Mouse (Mus musculus) yolk sac, embryonic 10.5 days (tissue): Measurements from ENCODE around the gene Cacnb1.
A peak's percentile ranks its signal among the peaks of the same experiment; 100 is the strongest.

Experiments
- DNase-seq: peaks from one replicate; pipeline ENCODE4 v3.0.0-alpha.2; 2017; ENCODE audit warnings: low spot score

Gene Cacnb1

DNA sequence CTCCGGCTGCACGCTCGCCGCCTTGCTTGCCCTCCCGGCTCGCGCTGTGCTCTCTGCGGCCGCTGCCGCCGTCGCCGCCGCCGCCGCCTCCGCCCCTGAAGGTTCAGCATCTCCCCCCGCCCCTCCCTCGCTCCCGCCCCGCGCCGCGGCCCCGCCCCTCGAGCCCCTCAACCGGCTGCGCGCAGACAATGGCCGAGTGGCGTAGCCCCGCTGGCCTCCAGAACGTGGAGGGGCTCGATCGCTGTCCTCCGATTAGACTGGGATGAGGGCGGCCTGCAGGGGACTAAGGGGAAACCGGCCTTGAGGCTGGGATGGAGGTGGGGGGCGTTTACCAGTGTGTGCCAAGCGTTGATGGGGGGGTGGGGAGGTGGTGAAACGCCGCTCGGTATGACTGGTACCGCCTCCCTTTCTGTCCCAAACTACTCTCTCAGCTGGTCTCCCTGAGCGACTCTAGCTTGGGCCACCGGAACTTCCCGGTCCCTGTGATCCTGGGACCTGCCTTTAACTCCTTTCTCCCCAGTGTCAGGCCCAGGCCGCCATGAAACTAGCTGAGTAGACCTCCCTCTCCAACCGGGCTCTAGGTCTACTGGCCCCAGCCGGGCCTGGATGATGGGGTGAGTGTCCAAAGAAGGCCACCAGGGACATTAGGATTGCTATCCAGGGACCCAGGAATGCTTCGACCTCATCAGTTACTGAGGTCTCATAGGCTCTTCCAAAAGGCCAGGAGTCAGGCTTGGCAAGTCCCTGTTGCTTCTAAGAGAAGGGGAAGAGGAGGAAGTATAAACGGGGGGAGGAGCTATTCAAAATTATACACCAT lies at the start of gene Cacnb1:
TSS of gene Cacnb1 (minus strand) at position 480 of the 817 bp plus-strand sequence.
- DNase-seq = peak; percentile 79

DNA sequence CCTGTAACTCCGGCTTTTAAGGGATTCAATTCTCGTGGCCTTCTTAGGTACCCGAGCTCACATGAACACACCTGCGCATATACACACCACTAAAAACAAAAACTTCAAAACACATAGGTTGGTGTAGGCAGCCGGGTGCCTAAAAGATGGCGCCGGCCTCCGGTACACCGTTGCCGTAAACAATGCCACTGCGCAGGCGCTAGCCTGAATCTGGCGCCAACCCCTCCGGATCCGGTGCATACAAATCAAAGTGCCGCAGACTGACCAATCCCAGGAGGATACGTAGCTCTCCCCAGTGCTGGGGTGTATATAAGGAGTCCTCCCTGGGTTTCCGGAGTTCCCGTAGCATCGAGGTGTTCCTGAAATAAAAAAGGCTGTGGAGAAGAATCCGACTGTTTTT lies 44.4 kb upstream of the Cacnb1 start:
- peak; percentile 88 for DNase-seq

DNA sequence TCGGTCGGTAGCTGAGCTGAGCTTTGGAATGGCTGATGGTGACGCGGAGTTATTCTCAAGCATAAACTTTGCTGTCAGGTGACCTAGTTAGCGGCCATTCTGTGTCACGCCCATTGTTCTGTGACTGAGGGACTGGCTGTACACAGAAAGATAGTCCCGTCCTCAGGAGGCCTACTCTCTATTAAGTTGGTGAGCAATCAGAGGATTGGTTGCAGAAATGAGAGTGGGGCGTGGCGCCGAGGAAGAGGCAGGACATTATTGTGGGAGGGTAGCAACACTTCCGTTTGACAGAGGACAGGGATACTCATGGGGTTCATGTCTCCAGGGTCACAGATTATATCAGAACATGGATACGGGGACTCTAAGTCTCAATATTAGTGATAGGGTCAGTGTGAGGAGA lies 43.4 kb upstream of the Cacnb1 start:
- peak; percentile 65 for DNase-seq

DNA sequence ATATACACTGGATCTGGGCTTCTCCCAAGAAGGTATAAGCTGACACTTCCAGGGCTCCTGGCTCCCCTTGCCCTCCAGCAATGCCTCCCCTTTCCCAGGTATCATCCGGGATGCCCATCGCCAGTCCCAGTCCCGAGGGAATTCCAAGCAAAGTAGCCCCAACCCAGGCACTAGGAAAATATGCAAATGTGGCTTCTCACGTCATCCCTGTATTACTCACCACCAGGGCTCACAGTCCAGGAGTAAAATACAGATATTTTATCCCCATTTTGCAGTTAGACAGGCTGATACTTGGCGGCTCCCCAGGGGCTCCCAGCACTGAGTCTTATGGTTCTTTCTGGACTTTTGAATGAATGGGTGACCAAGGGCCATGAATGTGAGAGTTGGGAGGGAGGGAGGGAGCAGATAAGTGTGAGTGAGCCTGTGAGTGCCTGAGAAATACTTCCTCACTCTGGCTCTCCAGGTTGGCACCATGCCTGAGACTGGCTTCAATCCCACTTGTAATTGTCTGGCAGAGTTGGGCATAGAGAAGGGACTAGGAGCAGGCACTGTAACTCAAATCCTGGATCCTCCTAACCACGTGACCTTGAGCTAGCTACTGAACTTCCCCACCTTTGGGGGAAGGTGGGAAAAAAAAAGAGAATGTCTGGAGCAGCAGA lies 39.2 kb upstream of the Cacnb1 start:
- DNase-seq = no peak

- DNase-seq = no peak
These were observed 38.6 kb upstream of the Cacnb1 start for GRCm38 (mm10) chr11:98061441-98061840.

DNA sequence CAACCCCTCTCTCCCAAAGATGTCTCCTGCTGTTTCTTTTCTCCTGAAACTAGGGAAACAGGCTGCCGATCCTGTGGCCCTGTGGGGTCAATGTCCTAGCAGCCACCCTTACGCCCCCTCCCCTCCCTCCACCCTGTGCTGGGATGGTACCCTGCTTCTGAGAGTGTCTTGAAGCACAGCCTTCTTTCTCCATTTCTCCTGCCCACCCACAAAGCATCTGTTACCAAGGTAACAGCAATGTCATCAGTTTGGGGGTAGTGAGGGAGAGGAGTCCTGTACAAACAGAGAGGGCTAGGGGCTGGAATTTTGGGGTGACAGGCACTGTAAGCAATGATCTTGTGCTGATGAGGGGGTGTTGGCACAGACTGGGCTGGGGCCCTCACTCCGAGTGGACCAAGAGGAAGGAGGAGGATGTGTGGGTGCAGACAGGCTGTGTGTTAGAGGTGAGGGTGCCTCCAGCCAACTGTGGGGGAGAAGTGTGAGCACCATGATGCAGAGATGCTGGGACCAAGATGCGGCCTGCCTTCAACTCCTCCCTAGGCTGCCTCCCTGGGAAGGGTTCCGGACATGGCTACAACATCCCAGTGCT lies 37.4 kb upstream of the Cacnb1 start:
- DNase-seq = no peak

GRCm38 (mm10) chr11:98059662-98060061 lies 36.8 kb upstream of the Cacnb1 start:
- no peak for DNase-seq

GRCm38 (mm10) chr11:98057998-98058397 lies 35.2 kb upstream of the Cacnb1 start:
- no peak for DNase-seq

GRCm38 (mm10) chr11:98057466-98057865 lies 34.6 kb upstream of the Cacnb1 start:
- no peak for DNase-seq

- peak; percentile 88 for DNase-seq
These were observed 30.4 kb upstream of the Cacnb1 start, which contains the start of gene Stac2 for GRCm38 (mm10) chr11:98052989-98053834. Stac2 (minus strand) TSS chr11:98053462.

GRCm38 (mm10) chr11:98052129-98052988 lies 29.5 kb upstream of the Cacnb1 start:
- no peak for DNase-seq

GRCm38 (mm10) chr11:98051611-98052128 lies 28.8 kb upstream of the Cacnb1 start:
- DNase-seq = no peak

DNA sequence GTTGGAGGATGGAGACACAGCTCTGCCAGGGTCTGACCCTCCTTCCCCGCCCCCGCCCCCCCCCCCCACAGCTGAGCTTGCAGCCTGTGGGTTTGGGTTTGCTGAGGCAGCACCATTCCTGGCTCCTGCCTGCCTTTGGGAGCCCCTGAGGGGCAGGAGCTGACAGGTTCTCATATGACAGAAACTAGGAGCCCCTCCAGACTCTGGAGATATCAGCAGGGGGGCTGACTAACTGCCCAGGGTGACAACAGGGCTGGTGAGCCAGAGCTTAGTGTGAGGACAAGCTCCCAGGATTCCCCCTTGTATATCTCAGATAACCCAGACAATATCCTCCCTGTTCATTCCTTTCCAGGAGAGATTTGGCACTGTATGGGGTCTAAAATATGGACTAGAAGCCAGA lies 28.1 kb upstream of the Cacnb1 start:
- no peak for DNase-seq

DNA sequence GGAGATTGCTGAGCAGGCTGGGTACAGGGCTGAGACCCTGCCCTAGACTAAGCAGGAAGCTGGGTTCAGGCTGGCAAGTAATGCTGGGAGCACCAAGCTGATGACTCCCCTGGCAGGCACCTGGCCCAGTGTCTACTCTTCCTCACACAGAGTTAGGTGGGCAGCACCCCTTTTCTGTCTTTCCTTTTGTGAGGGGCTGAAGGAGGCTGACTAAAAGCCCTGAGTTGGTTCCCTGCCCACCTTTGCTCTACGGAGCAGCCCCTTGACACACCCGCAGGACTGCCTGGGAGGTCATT lies 27.6 kb upstream of the Cacnb1 start:
- no peak for DNase-seq

- no peak for DNase-seq
These were observed 27.1 kb upstream of the Cacnb1 start for GRCm38 (mm10) chr11:98049672-98050519.

DNA sequence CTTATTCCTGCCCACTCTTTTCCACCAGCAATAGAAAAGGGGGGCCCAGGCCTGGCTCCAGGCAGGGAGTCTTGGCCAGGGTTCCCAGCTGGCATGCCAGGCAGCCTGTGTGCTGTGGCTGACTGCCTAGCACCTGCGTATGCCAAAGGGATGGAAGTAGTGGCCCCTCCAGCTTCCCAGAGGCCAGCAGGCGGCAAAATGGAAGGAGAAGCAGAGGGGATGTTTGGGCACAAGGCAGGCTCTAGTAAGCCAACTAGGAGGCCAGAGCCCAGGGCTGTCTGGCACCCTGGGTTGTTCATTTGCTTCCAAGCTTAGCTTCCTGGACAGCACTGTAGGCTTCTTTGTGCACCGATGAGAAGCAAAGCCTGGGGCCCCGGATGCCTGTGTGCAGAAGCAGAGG lies 24.9 kb upstream of the Cacnb1 start:
- DNase-seq = no peak

DNA sequence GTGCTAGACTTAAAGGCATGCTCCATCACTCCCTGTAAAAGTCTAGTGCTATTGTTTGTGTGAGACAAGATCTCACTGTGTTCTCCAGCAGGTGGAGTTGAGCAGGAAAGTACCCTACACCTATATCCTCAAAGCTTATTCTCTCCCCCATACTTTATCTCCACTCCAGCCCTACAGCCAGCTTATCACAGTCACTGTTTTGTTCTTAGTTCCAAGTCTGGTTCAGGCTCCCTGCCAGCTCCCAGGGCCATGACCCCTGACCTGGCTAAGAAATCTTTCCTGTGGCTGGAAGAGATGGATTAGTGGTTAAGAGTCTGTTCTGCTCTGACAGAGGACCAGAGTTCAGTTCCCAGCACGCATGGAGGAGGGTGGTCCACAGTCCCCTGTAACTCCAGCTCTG lies 23.6 kb upstream of the Cacnb1 start:
- DNase-seq = no peak

GRCm38 (mm10) chr11:98045596-98045995 lies 22.8 kb upstream of the Cacnb1 start:
- no peak for DNase-seq

DNA sequence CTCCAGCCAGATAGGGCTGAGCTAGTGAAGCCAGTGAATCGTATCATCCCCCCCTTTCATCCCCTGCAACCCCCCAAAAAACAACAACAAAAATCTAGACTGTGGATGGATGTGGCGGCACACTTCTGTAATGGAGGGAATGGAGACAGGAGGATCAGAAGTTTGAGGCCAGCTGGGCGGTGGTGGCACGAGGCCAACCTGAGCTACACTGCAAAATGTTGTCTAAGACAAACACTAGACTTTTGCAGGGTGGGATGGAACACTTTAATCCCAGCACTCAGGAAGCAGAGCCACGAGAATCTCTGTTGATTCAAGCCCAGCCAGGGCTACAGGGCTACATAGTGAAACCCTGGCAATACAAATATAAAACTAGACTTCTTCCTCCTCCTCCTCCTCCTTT lies 21.2 kb upstream of the Cacnb1 start:
- DNase-seq = no peak

DNA sequence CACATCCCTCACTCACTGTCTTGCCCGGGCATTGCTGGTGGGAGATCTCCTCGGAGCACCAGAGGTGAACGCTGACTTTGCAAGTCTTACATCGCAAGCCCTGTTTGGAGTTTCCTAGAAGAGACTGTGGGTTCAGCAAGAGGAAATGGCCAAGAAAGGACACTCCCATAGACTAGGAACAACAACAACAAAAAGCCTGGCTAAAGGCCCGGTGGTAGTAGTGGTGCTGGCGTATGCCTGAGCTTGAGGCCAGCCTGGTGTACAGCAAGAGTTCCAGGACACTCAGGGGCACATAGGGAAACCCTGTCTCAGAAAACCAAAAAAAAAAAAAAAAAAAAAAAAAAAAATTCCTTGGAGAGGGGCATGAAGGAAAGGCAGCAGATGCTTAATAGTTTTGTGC lies 19.9 kb upstream of the Cacnb1 start:
- no peak for DNase-seq
